Mouse (Mus musculus) embryonic facial prominence, embryonic 13.5 days (tissue): ENCODE results near the gene Cyp2ab1. TPM values are rescaled to one million over a fixed set of nuclear protein-coding genes. Genes with fewer than 3 reads are reported as not detected.
"Not testable (repeated sequence)": the region's sequence is repeated elsewhere in the genome, so short reads cannot be mapped to it uniquely, and the experiment has no call there.

Experiments
- ATAC-seq: fragments of 200-750 bp; cut with Nextera tagmentation; 2 replicates; pipeline ENCODE4 v1.8.0; 2017; ENCODE audit warnings: low read depth; ENCODE audit not compliant: insufficient number of reproducible peaks, insufficient read depth, low FRiP score, low TSS enrichment
- H3K27ac ChIP-seq: fragments of 300-500 bp; sonication (generic); 2 replicates; pipeline ENCODE4 v1.5.1; 2015; ENCODE audit warnings: moderate library complexity, mild to moderate bottlenecking, inconsistent platforms
- H3K27me3 ChIP-seq: fragments of 300-500 bp; sonication (generic); 2 replicates; pipeline ENCODE4 v1.6.1; 2015; ENCODE audit warnings: mild to moderate bottlenecking, inconsistent platforms
- H3K36me3 ChIP-seq: fragments of 300-500 bp; sonication (generic); 2 replicates; pipeline ENCODE4 v1.6.1; 2015; ENCODE audit warnings: mild to moderate bottlenecking, inconsistent platforms
- H3K4me1 ChIP-seq: fragments of 300-500 bp; sonication (generic); 2 replicates; pipeline ENCODE4 v1.6.1; 2015; ENCODE audit warnings: inconsistent platforms
- H3K4me2 ChIP-seq: fragments of 300-500 bp; sonication (generic); 2 replicates; pipeline ENCODE4 v1.6.1; 2015; ENCODE audit warnings: moderate library complexity, mild to moderate bottlenecking, inconsistent platforms
- H3K4me3 ChIP-seq: fragments of 300-500 bp; sonication (generic); 2 replicates; pipeline ENCODE4 v1.5.1; 2015; ENCODE audit warnings: mild to moderate bottlenecking, inconsistent platforms
- H3K9ac ChIP-seq: fragments of 300-500 bp; sonication (generic); 2 replicates; pipeline ENCODE4 v1.6.1; 2015; ENCODE audit warnings: mild to moderate bottlenecking, inconsistent platforms
- H3K9me3 ChIP-seq: fragments of 300-500 bp; sonication (generic); 2 replicates; pipeline ENCODE4 v1.6.1; 2016; ENCODE audit warnings: inconsistent platforms
- WGBS: fragments of 180-500 bp; shearing (Covaris S2); methylation state at CpG from one replicate; pipeline ENCODE4 v1.1.7; 2015; ENCODE audit warnings: mixed read lengths; 5-methylcytosine and 5-hydroxymethylcytosine counted together
- polyA plus RNA-seq: library from polyadenylated mRNA; unstranded; fragments of >200 nt; fragmentation: Nextera tagmentation; extraction: Ambion mirVana; gene quantifications from 2 replicates; pipeline ENCODE4 v1.2.1, GENCODE M21; 2015

Gene Cyp2ab1
- polyA plus RNA-seq, result not detected in 2 replicates

DNA sequence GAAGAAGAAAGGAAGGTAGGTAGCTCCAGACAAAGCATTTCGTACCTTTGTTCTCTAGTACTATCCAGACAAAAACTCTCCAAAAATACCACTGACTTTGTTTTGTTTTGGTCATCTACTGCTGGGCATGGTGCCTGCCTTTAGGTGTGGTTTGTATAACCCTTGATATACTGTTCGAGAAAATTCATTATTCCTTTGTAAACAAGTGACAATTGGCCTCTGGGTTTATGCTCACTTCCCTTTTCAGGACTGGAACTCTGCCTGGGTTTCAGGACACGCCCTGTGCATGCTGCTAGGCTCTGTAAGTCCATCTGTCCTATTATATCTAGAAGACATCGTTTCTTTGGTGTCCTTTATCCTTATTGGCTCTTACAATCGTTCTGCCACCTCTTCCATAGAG, at the start of gene Cyp2ab1:
TSS of gene Cyp2ab1 (minus strand) at position 119 of the 400 bp plus-strand sequence.
- peaks cover 13% of the 10 kb centered on the region for H3K36me3 ChIP-seq
- no peaks in the 10 kb centered on the region for H3K27me3 ChIP-seq
- ATAC-seq, result no peak
- H3K4me2 ChIP-seq, result no peak within 1 kb of the TSS
- H3K4me1 ChIP-seq, result no peaks in the 10 kb centered on the region
- no peak within 1 kb of the TSS for H3K9ac ChIP-seq
- H3K27ac ChIP-seq, result no peak within 1 kb of the TSS
- no peaks in the 10 kb centered on the region for H3K9me3 ChIP-seq
- 74% methylated on average over 5 of the region's 5 CpGs for WGBS
- no peak within 1 kb of the TSS for H3K4me3 ChIP-seq

DNA sequence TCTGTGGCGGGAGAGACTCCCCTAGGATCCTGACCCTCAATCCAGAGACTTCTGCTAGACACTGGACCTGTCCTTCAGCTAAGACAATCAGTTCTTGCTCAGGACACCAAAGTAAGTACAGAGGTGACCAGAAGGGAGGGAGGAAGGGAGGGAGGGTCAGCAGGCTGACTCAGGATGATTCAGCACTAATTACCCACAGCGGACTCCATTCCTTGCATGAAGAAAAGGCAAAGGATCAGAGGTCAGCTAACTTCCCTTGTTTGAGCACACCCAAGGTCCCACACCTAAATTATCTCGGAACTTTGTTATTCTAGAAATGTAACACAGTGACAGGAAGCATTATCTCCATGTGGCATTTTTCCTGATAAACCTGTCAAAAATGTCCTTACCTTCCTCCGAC, 46.5 kb upstream of the Cyp2ab1 start:
- Histone ChIP-seq H3K4me3 (no peak overlapping the region), H3K9ac (no peak overlapping the region), H3K36me3 (peaks cover 76% of the 10 kb centered on the region), H3K4me1 (no peaks in the 10 kb centered on the region), H3K9me3 (no peaks in the 10 kb centered on the region), H3K27ac (no peak overlapping the region), H3K4me2 (no peak overlapping the region), H3K27me3 (no peaks in the 10 kb centered on the region)
- 81% methylated on average over 4 of the region's 4 CpGs for WGBS
- ATAC-seq, result no peak

DNA sequence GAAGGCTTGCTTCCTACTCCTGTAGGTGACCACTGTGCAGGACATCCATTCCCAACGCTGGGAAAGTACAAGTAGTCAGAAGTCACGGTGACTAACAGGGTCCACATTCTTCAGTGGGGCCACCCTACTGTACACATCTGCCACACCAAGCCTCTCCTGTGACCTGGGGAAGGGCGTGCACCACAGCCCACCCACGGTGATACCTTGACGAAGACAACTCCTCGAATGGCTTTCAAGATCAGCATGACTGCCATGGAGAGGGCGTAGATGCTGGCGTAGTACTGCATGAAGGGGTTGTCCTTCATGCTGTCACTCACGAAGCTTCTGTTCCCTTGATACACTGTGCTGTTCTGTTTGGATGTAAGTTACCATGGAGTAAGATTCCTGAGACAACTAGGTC, 43.0 kb upstream of the Cyp2ab1 start:
- Histone ChIP-seq H3K9ac (no peak overlapping the region), H3K4me2 (no peak overlapping the region), H3K27me3 (no peaks in the 10 kb centered on the region), H3K9me3 (no peaks in the 10 kb centered on the region), H3K4me3 (no peak overlapping the region), H3K36me3 (peaks cover 80% of the 10 kb centered on the region), H3K4me1 (no peaks in the 10 kb centered on the region), H3K27ac (no peak overlapping the region)
- no peak for ATAC-seq
- WGBS, result 88% methylated on average over 9 of the region's 9 CpGs

- Histone ChIP-seq H3K4me2 (no peak overlapping the region), H3K9me3 (no peaks in the 10 kb centered on the region), H3K36me3 (peaks cover 97% of the 10 kb centered on the region), H3K4me1 (no peaks in the 10 kb centered on the region), H3K27ac (no peak overlapping the region), H3K27me3 (no peaks in the 10 kb centered on the region), H3K4me3 (no peak overlapping the region), H3K9ac (no peak overlapping the region)
- ATAC-seq, result no peak
- 89% methylated on average over 11 of the region's 11 CpGs for WGBS
Observed at GRCm38 (mm10) chr16:20362121-20362520, 36.9 kb upstream of the Cyp2ab1 start.

DNA sequence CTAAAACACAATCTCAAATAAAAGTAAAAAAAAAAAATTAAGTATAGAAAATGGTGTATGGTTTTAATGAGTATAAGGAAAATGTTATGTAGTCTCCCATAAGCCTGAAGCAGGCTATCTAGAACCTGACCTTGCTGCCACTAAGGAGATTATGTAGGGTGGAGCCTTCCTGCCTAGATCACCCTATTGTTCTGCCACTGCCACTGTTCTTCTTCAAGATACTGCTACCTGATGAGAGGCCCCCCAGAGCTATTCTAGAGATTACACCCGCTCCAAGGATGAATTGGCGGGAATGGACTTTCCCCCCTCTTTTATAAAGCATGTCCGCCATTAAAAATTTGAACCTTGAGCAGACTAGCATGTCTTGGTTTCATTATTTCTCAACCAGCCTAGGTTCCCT, 36.3 kb upstream of the Cyp2ab1 start:
- not testable (repeated sequence) for H3K9me3 ChIP-seq, H3K4me3 ChIP-seq, H3K4me2 ChIP-seq, H3K27me3 ChIP-seq, ATAC-seq, H3K9ac ChIP-seq, H3K27ac ChIP-seq, H3K4me1 ChIP-seq
- WGBS, result 96% methylated on average over 3 of the region's 3 CpGs
- H3K36me3 ChIP-seq, result peaks cover 95% of the 10 kb centered on the region

- no peaks in the 10 kb centered on the region for H3K4me1 ChIP-seq
- H3K4me2 ChIP-seq, result no peak overlapping the region
- 81% methylated on average over 9 of the region's 9 CpGs for WGBS
- H3K27me3 ChIP-seq, result no peaks in the 10 kb centered on the region
- no peak overlapping the region for H3K9ac ChIP-seq
- peaks cover 94% of the 10 kb centered on the region for H3K36me3 ChIP-seq
- no peak overlapping the region for H3K4me3 ChIP-seq
- ATAC-seq, result no peak
- no peak overlapping the region for H3K27ac ChIP-seq
- H3K9me3 ChIP-seq, result no peaks in the 10 kb centered on the region
Observed at GRCm38 (mm10) chr16:20359643-20360295, 34.6 kb upstream of the Cyp2ab1 start.

DNA sequence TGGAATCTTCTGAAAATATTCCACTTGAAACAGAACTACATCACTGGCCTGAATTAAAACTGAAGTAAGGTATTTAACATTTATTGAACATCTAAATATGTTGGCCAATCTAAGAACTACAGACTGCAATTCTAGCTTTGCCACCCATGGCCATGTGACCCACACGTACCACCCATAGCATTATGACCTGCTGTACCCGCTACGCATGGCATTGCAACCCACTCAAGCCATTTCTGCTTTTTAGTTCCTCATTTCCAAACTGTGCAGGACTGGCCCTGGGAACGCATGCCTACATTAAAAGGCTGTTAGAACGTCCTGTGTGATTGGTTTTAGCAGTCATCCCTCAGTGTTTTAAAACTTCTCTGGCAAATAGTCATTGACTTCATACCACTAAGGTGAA, 32.6 kb upstream of the Cyp2ab1 start:
- Histone ChIP-seq H3K9me3 (no peaks in the 10 kb centered on the region), H3K9ac (no peak overlapping the region), H3K4me3 (no peak overlapping the region), H3K4me2 (no peak overlapping the region), H3K27ac (no peak overlapping the region), H3K27me3 (no peaks in the 10 kb centered on the region), H3K4me1 (no peaks in the 10 kb centered on the region), H3K36me3 (peaks cover 75% of the 10 kb centered on the region)
- WGBS, result 91% methylated on average over 5 of the region's 5 CpGs
- no peak for ATAC-seq

GRCm38 (mm10) chr16:20354762-20355161, 29.6 kb upstream of the Cyp2ab1 start:
- Histone ChIP-seq H3K27ac (no peak overlapping the region), H3K9me3 (no peaks in the 10 kb centered on the region), H3K9ac (no peak overlapping the region), H3K4me3 (no peak overlapping the region), H3K4me1 (no peaks in the 10 kb centered on the region), H3K4me2 (no peak overlapping the region), H3K36me3 (peaks cover 64% of the 10 kb centered on the region), H3K27me3 (no peaks in the 10 kb centered on the region)
- 92% methylated on average over 2 of the region's 2 CpGs for WGBS
- ATAC-seq, result no peak

DNA sequence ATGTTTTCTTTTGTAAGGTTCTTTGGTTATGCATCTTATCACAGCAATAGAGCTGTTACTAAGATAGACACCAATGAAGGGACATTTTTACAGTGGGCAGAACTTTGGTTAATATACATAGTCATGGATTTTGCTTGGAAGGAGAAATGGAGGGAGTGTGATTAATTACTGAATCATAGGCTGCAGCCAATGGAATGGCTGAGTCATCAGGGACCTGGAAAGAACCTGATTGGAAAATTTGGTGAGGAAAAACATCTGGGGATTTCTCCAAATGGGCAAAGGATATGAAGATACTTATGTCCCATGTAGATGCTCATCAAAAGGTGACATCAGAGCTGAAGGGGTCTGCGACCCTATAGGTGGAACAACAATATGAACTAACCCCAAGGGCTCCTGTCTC, 28.8 kb upstream of the Cyp2ab1 start:
- no peak overlapping the region for H3K4me2 ChIP-seq
- H3K36me3 ChIP-seq, result peaks cover 63% of the 10 kb centered on the region
- ATAC-seq, result no peak
- no peak overlapping the region for H3K9ac ChIP-seq
- 93% methylated on average over 1 of the region's 1 CpGs for WGBS
- H3K9me3 ChIP-seq, result no peaks in the 10 kb centered on the region
- no peak overlapping the region for H3K27ac ChIP-seq
- H3K4me3 ChIP-seq, result no peak overlapping the region
- H3K4me1 ChIP-seq, result no peaks in the 10 kb centered on the region
- no peaks in the 10 kb centered on the region for H3K27me3 ChIP-seq

- no peak overlapping the region for H3K9ac ChIP-seq
- no peak overlapping the region for H3K4me3 ChIP-seq
- no peak overlapping the region for H3K27ac ChIP-seq
- no peak for ATAC-seq
- H3K36me3 ChIP-seq, result peaks cover 56% of the 10 kb centered on the region
- no peaks in the 10 kb centered on the region for H3K27me3 ChIP-seq
- no peaks in the 10 kb centered on the region for H3K9me3 ChIP-seq
- H3K4me1 ChIP-seq, result no peaks in the 10 kb centered on the region
- no peak overlapping the region for H3K4me2 ChIP-seq
- WGBS, result 83% methylated on average over 1 of the region's 1 CpGs
Observed at GRCm38 (mm10) chr16:20345464-20345863, 20.3 kb upstream of the Cyp2ab1 start.

DNA sequence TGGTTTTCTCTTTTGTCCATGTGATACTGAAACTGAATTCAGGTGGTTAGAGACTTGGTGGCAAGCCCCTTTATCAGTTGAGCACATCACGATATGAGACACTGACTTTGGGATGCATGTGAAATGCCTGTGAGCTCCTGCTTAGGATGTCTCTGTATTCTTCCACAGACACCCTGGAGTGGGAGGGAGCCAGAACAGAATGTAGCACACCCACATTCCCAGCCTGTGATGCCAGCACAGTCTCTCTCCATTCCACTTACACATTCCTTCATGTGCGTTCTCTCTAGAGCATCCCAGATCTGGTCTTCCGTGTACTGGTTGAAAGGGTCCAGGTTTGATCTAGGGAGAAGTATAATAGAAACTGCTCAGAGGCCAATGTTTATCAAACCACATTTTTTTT, 13.4 kb upstream of the Cyp2ab1 start:
- 97% methylated on average over 3 of the region's 3 CpGs for WGBS
- Histone ChIP-seq H3K9me3 (no peaks in the 10 kb centered on the region), H3K36me3 (peaks cover 78% of the 10 kb centered on the region), H3K4me2 (no peak overlapping the region), H3K27me3 (no peaks in the 10 kb centered on the region), H3K4me1 (no peaks in the 10 kb centered on the region), H3K27ac (no peak overlapping the region), H3K9ac (no peak overlapping the region), H3K4me3 (no peak overlapping the region)
- no peak for ATAC-seq

DNA sequence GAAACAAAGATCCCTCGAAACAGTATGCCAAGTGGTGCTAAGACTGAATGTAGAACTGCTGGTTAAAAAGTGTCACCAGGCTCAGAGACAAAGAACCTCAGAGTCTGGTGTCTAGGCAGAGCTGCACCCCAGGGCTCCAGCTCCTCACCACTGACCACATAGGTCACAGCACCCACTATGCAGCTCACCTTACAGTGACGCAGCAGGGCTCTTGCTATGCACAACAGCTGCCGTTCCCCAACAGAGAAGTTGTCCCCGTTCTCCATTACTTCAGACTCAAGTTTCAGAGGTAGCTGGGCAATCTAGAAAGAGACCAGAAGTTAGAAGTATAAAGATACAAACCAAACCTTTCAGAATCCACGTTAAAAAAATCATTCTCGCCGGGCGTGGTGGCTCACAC, 9.7 kb upstream of the Cyp2ab1 start:
- Histone ChIP-seq H3K27me3 (no peaks in the 10 kb centered on the region), H3K4me2 (no peak overlapping the region), H3K9me3 (no peaks in the 10 kb centered on the region), H3K36me3 (peaks cover 80% of the 10 kb centered on the region), H3K9ac (no peak overlapping the region), H3K27ac (no peak overlapping the region), H3K4me3 (no peak overlapping the region), H3K4me1 (no peaks in the 10 kb centered on the region)
- 93% methylated on average over 8 of the region's 8 CpGs for WGBS
- ATAC-seq, result no peak
